Mouse (Mus musculus) erythroblast, embryonic 14.5 days (primary cell): ENCODE data around the gene Gpr107. TPM values are rescaled to one million over a fixed set of nuclear protein-coding genes. Genes with fewer than 3 reads are reported as not detected.
A peak's percentile ranks its signal among the peaks of the same experiment; 100 is the strongest.

ENCODE experiments used
- H3K27me3 ChIP-seq: 2 replicates; pipeline ENCODE4 v1.6.1; 2012; ENCODE audit warnings: inconsistent platforms; ENCODE audit not compliant: control insufficient read depth
- H3K36me3 ChIP-seq: 2 replicates; pipeline ENCODE4 v1.6.1; 2012; ENCODE audit warnings: mild to moderate bottlenecking, inconsistent platforms; ENCODE audit not compliant: control insufficient read depth
- H3K4me1 ChIP-seq: 2 replicates; pipeline ENCODE4 v1.6.1; 2012; ENCODE audit warnings: inconsistent platforms; ENCODE audit not compliant: control insufficient read depth
- H3K4me3 ChIP-seq: replicated peaks from 2 replicates; pipeline ENCODE3; 2012; ENCODE audit warnings: moderate library complexity, mild to moderate bottlenecking, inconsistent platforms
- H3K9me3 ChIP-seq: 2 replicates; pipeline ENCODE4 v1.6.1; 2012; ENCODE audit warnings: low read length, inconsistent platforms, mixed read lengths; ENCODE audit not compliant: control insufficient read depth
- GATA1 ChIP-seq: IDR thresholded peaks from 2 replicates; pipeline ENCODE4 v1.6.1; 2012; ENCODE audit warnings: low read length, inconsistent platforms, mixed read lengths
- TAL1 ChIP-seq: IDR thresholded peaks from 3 replicates; pipeline ENCODE4 v1.6.1; 2012; ENCODE audit warnings: low read length, inconsistent platforms, mixed read lengths
- polyA plus RNA-seq: library from polyadenylated mRNA; stranded (reverse); fragments of >175 nt; gene quantifications from 2 replicates; pipeline ENCODE4 v1.2.3, GENCODE M21; 2012

The Gpr107 gene
- 0.36 and 1.2 TPM in 2 replicates for polyA plus RNA-seq

DNA sequence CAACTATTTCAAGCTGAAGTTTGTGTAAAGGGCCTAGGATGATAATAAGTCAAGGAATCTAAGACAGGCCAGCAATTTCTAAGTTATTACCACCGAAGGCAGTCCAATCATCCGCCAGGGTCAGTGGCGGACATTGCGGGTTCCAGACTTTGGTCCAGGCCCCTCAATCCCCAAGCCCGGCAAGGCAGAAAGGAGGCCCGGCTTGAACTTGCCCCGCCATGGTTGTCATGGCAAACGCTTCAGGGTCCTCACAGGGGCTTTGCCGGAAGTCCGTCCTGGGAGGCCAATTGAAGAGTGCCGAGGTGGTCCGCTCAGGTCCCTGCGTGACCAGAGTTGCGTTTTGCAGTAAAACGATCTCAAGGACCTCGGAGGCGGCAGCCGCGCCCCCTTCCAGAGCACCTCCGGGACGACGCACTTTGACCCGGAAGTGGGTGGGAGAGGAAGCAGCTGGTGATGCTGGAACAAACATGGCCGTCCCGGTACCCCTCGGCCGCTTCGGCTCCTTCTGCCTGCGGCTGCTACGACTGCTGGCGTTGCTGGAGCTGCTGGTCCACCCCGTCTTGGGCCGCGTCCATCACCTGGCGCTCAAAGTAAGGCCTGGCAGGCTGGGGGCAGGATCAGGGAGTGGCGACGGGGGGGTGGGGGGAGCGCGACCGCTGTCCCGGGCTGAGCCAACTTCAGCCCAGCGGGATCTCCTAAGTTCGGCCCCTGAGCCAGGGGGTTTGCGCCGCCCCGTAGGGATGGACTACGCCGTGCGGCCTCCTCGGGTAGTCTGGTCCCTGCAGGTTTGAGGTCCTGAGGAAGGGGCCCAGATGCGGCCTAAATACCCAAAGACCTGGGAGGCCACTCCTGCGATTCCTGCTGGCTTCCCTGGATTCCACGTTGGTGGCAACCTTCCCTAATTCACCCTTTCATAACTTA is at the start of gene Gpr107:
TSS of gene Gpr107 (plus strand) at position 425 of the 921 bp plus-strand sequence.
- H3K36me3 ChIP-seq, result peaks cover 3% of the 10 kb centered on the region; the same call in 1 of the 2 replicates

DNA sequence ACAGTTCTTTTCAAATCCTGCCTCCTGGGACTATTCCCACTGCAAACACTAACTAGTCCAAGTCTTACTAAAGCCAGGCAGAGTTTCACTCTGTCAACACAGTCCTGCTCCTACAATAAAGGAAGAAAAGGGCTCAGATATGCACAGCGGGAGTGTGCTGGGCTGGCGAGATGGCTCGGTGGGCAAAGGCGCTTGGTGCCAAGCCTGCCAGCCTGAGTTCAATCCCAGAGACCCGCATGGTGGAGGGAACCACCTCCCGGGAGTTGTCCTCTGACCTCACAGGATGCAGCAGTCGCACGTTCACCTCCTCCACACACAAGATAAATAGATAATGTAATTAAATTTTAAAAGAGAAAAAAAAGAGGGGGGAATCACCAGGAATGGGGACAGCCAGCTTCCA is 48.8 kb upstream of the Gpr107 start:
- peaks cover 7% of the 10 kb centered on the region for H3K36me3 ChIP-seq
- TF ChIP-seq TAL1, result no peak
- TF ChIP-seq GATA1, result no peak
- H3K27me3 ChIP-seq, result no peaks in the 10 kb centered on the region
- no peak overlapping the region for H3K4me3 ChIP-seq
- H3K4me1 ChIP-seq, result no peaks in the 10 kb centered on the region; the same call in 1 of the 2 replicates
- H3K9me3 ChIP-seq, result peaks cover 5% of the 10 kb centered on the region

More for the DNA sequence above, at the start of gene Gpr107:
- TF ChIP-seq GATA1 (no peak), TAL1 (no peak)
- H3K4me1 ChIP-seq, result peaks cover 45% of the 10 kb centered on the region
- H3K4me3 ChIP-seq, result peak within 1 kb of the TSS; percentile 86
- H3K27me3 ChIP-seq, result no peaks in the 10 kb centered on the region
- no peaks in the 10 kb centered on the region for H3K9me3 ChIP-seq

DNA sequence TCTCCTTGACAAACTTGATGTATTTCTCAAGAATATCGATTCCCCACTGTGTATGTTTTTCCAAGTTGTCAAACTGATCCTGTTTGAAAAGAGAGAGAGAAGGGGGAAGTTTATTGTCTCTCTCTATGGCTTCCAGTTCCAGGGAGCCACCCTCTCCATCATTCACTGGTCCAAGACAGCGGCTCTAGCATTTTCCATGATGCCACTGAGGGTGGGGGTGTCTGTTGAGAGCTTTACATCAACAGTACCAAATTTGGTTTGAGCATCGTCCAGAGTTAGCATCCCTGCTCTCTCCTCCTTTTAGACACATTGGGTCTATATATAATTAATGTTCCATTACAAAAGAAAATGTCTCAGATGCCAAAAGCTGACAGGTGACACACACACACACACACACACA is 46.8 kb upstream of the Gpr107 start:
- Histone ChIP-seq H3K4me3 (no peak overlapping the region), H3K27me3 (no peaks in the 10 kb centered on the region), H3K9me3 (peaks cover under 1% of the 10 kb centered on the region), H3K36me3 (peaks cover 2% of the 10 kb centered on the region), H3K4me1 (peaks cover 8% of the 10 kb centered on the region)
- no peak for TF ChIP-seq TAL1
- no peak for TF ChIP-seq GATA1

DNA sequence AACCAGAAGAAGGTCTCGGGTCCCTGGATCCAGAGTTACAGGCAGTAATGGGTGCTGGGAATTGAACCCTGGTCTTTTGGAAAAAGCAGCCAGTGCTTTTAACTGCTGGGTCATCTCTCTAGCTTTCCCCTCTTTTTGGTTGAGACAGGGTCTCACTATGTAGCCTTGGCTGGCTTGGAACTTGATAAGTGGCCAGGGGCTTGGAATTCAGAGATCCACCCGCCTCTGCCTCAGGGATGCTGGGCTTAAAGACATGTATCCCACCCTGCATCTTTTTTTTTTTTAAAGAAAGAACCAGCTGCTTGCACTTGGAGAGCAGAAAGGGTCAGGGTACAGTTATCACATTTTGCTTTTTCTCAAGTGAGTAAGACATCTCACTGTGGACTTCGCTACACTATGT is 46.1 kb upstream of the Gpr107 start:
- H3K9me3 ChIP-seq, result no peaks in the 10 kb centered on the region
- no peaks in the 10 kb centered on the region for H3K27me3 ChIP-seq
- peaks cover 8% of the 10 kb centered on the region for H3K4me1 ChIP-seq
- TF ChIP-seq GATA1 (no peak), TAL1 (no peak)
- H3K36me3 ChIP-seq, result peaks cover 2% of the 10 kb centered on the region
- no peak overlapping the region for H3K4me3 ChIP-seq

DNA sequence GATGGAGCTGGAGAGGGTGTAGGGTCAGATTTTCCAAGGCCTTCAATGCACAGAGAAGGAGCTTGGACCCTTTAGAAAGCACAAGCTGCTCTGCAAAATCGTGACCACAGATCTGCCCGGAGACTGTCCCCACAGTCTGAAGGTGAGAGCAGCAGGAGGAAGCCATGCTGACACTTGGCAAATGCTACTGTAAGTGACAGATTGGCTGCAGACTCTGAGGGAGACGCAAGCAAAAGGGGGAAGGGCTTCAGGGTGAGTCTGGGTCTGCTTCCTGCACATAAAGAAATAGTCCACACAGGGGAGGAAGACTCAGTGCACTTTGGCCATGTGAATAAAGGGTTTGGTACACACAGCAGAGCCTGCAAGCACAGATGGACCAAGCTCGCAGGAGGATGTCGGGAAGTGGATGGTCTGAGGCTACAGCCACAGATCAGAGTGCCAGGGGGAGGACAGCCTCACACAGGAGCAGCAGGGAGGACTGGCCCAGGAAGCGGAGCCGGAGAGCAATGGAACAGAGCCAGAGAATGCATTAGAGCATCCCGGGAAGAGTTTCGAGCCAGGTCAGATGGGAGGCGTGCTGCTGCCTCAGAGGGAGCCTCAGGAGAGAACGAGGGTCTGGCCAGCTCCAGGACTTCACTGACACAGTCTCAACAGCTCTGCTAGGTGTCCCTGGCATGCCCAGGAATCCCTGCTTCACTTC is 45.3 kb upstream of the Gpr107 start:
- Histone ChIP-seq H3K4me3 (no peak overlapping the region), H3K9me3 (no peaks in the 10 kb centered on the region), H3K4me1 (peaks cover 8% of the 10 kb centered on the region), H3K36me3 (no peaks in the 10 kb centered on the region), H3K27me3 (no peaks in the 10 kb centered on the region)
- TF ChIP-seq GATA1 (no peak), TAL1 (0 out of 3 replicates have a peak, but pooled peaks have one; percentile 21)

DNA sequence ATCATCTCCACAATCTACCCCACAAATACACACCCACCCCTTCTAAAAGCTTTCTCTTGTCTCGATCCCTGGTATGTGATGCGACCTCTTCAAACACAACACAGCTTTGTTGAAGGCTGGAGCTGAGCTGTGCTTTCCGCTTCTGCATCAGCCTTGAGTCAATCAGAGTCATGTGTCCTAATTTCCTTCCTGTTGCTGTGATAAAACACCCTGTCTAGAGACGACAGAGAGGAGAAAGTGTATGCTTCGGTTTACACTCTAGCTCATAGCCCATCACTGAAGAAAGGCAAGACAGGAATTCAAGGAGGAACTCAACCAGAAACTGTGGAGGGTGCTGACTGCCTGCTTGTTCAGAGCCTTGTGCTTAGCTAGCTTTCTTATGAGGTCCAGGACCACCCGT is 43.9 kb upstream of the Gpr107 start:
- H3K36me3 ChIP-seq, result no peaks in the 10 kb centered on the region
- H3K27me3 ChIP-seq, result no peaks in the 10 kb centered on the region
- H3K4me3 ChIP-seq, result no peak overlapping the region
- H3K9me3 ChIP-seq, result no peaks in the 10 kb centered on the region
- H3K4me1 ChIP-seq, result peaks cover 8% of the 10 kb centered on the region
- TF ChIP-seq GATA1 (no peak), TAL1 (no peak)

DNA sequence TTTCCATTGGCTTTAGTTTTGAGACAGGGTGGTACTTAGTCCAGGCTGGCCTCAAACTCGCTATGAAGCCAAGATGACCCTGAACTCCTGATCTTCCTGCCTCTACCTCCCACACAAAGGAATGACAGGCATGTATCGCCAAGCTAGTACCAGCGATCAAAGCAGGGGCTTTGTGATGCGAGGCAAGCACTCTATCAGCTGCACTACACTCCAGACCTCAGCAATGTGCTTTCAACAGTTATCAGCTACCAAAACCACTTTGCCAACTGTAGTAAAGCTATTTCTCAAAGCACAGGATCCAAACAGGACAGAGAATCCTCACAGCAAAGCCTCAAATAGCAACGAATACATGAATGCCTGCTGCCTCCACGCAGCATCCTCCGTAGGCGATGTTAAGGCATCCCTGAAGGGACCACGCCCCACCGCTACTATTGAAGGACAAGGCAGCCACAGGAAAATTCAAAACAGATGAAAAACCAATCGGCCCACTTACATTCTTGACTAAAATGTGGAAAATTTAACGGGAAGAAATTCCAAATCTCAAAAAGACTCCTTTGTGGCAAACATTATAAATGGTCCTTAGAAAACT is 42.1 kb upstream of the Gpr107 start:
- no peak for TF ChIP-seq GATA1
- TF ChIP-seq TAL1, result no peak
- Histone ChIP-seq H3K27me3 (no peaks in the 10 kb centered on the region), H3K4me1 (peaks cover 12% of the 10 kb centered on the region), H3K9me3 (no peaks in the 10 kb centered on the region), H3K36me3 (no peaks in the 10 kb centered on the region), H3K4me3 (no peak overlapping the region)

DNA sequence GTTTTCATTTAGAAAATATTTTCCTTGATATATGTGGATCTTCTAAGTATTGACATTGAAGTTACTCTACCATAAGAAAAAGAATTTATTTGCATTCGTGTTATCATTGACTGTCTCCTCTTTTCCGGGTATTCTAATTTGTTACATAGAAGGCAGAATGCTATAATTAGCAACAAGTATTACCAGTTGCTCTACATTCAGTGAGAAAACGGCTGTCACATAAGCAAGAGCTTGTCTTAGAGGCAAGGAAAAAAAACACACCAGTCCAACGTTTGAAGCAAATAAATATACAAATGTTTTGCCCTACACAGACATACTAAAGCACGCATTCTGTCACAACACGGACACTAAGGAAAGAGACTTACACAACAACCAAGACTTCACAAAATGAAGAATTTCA is 40.4 kb upstream of the Gpr107 start:
- Histone ChIP-seq H3K27me3 (no peaks in the 10 kb centered on the region), H3K9me3 (no peaks in the 10 kb centered on the region), H3K4me1 (peaks cover 27% of the 10 kb centered on the region), H3K4me3 (no peak overlapping the region), H3K36me3 (no peaks in the 10 kb centered on the region)
- no peak for TF ChIP-seq TAL1
- TF ChIP-seq GATA1, result no peak

DNA sequence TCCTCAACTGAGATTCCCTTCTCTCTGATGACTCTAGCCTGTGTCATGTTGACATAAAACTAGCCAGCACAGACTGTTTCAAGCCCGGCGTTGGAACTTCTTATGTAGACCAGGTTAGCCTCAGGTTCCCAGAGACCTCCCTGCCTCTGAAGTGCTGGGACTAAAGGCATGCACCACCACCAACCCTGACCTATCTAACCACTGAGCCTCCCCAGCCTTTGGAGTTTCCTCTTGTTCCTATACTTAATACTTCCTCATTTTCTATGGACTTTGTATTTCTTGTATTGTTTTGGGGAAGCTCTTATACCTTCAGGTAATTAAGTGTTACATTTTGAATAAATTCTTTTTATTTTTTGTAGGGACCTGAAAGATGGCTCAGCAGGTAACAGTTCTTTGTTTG is 37.9 kb upstream of the Gpr107 start:
- no peak overlapping the region for H3K4me3 ChIP-seq
- no peaks in the 10 kb centered on the region for H3K9me3 ChIP-seq
- no peaks in the 10 kb centered on the region for H3K27me3 ChIP-seq
- H3K36me3 ChIP-seq, result no peaks in the 10 kb centered on the region
- TF ChIP-seq TAL1 (no peak), GATA1 (no peak)
- H3K4me1 ChIP-seq, result peaks cover 37% of the 10 kb centered on the region
